Mouse (Mus musculus) hindbrain, embryonic 10.5 days (tissue): ENCODE data around the gene Snupn. TPM values are rescaled to one million over a fixed set of nuclear protein-coding genes. Genes with fewer than 3 reads are reported as not detected.

ENCODE experiments used
- DNase-seq: peaks from one replicate; pipeline ENCODE4 v3.0.0-alpha.2; 2017; ENCODE audit warnings: low spot score
- H3K27ac ChIP-seq: fragments of 300-500 bp; sonication (generic); 2 replicates; pipeline ENCODE4 v1.5.1; 2016; ENCODE audit warnings: mild to moderate bottlenecking, moderate library complexity
- H3K27me3 ChIP-seq: fragments of 300-500 bp; sonication (generic); 2 replicates; pipeline ENCODE4 v1.6.1; 2016; ENCODE audit warnings: mild to moderate bottlenecking; ENCODE audit not compliant: poor library complexity, insufficient read depth, severe bottlenecking
- H3K36me3 ChIP-seq: fragments of 300-500 bp; sonication (generic); 2 replicates; pipeline ENCODE4 v1.6.1; 2016; ENCODE audit warnings: mild to moderate bottlenecking, moderate library complexity
- H3K4me1 ChIP-seq: fragments of 300-500 bp; sonication (generic); replicated peaks from 2 replicates; pipeline ENCODE4 v1.6.1; 2016; ENCODE audit warnings: mild to moderate bottlenecking
- H3K4me3 ChIP-seq: fragments of 300-500 bp; sonication (generic); 2 replicates; pipeline ENCODE4 v1.5.1; 2016; ENCODE audit warnings: mild to moderate bottlenecking, moderate library complexity
- H3K9me3 ChIP-seq: fragments of 300-500 bp; sonication (generic); 2 replicates; pipeline ENCODE4 v1.6.1; 2016; ENCODE audit warnings: mild to moderate bottlenecking, moderate library complexity
- WGBS: fragments of 180-500 bp; shearing (Covaris S2); methylation state at CpG from one replicate; pipeline ENCODE4 v1.1.7; 2016; 5-methylcytosine and 5-hydroxymethylcytosine counted together
- polyA plus RNA-seq: library from polyadenylated mRNA; unstranded; fragments of >200 nt; fragmentation: Nextera tagmentation; extraction: Ambion mirVana; gene quantifications from 2 replicates; pipeline ENCODE4 v1.2.1, GENCODE M21; 2016

Gene Snupn
- polyA plus RNA-seq, 1 experiment from 2014 or later: 28.4 TPM

GRCm38 (mm10) chr9:56923841-56924650 lies 26.6 kb upstream of the Snupn start:
- H3K4me1 ChIP-seq: peaks cover 61% of the 10 kb centered on the region
- peak overlapping the region; percentile 35 for H3K27ac ChIP-seq
- peak overlapping the region; percentile 76 for H3K4me3 ChIP-seq
- no peak for DNase-seq
- no peaks in the 10 kb centered on the region for H3K27me3 ChIP-seq
- peaks cover 71% of the 10 kb centered on the region for H3K36me3 ChIP-seq
- 73% methylated on average over 8 of the region's 8 CpGs for WGBS
- peaks cover 10% of the 10 kb centered on the region for H3K9me3 ChIP-seq

GRCm38 (mm10) chr9:56924651-56925027 lies 26.0 kb upstream of the Snupn start:
- WGBS: 41% methylated on average over 7 of the region's 7 CpGs
- Histone ChIP-seq H3K9me3 (peaks cover 10% of the 10 kb centered on the region), H3K4me1 (peaks cover 62% of the 10 kb centered on the region), H3K27ac (peak overlapping the region; percentile 35), H3K27me3 (no peaks in the 10 kb centered on the region), H3K36me3 (peaks cover 65% of the 10 kb centered on the region), H3K4me3 (peak overlapping the region; percentile 76)
- DNase-seq: peak; percentile 18

GRCm38 (mm10) chr9:56925291-56926024 lies 25.2 kb upstream of the Snupn start:
- 90% methylated on average over 26 of the region's 26 CpGs for WGBS
- H3K4me1 ChIP-seq: peaks cover 62% of the 10 kb centered on the region
- H3K27ac ChIP-seq: peak overlapping the region; percentile 40; the same call in 1 of the 2 replicates
- H3K4me3 ChIP-seq: peak overlapping the region; percentile 76
- peaks cover 10% of the 10 kb centered on the region for H3K9me3 ChIP-seq
- no peak for DNase-seq
- peaks cover 57% of the 10 kb centered on the region for H3K36me3 ChIP-seq
- no peaks in the 10 kb centered on the region for H3K27me3 ChIP-seq

GRCm38 (mm10) chr9:56926025-56926360 lies 24.7 kb upstream of the Snupn start:
- peak overlapping the region; percentile 76; the same call in 1 of the 2 replicates for H3K4me3 ChIP-seq
- H3K4me1 ChIP-seq: peaks cover 62% of the 10 kb centered on the region
- no peaks in the 10 kb centered on the region for H3K27me3 ChIP-seq
- H3K36me3 ChIP-seq: peaks cover 52% of the 10 kb centered on the region
- DNase-seq: no peak
- 98% methylated on average over 10 of the region's 10 CpGs for WGBS
- peaks cover 10% of the 10 kb centered on the region for H3K9me3 ChIP-seq
- no peak overlapping the region for H3K27ac ChIP-seq

- Histone ChIP-seq H3K27ac (peak overlapping the region; percentile 95; the same call in 1 of the 2 replicates), H3K36me3 (peaks cover 48% of the 10 kb centered on the region), H3K9me3 (peaks cover 9% of the 10 kb centered on the region), H3K4me1 (peaks cover 62% of the 10 kb centered on the region), H3K27me3 (no peaks in the 10 kb centered on the region), H3K4me3 (peak overlapping the region; percentile 76)
- DNase-seq: no peak
- 85% methylated on average over 10 of the region's 10 CpGs for WGBS
Observed at GRCm38 (mm10) chr9:56926387-56926786, 24.3 kb upstream of the Snupn start.

GRCm38 (mm10) chr9:56927191-56928012 lies 23.3 kb upstream of the Snupn start:
- Histone ChIP-seq H3K4me3 (peak overlapping the region; percentile 76), H3K4me1 (peaks cover 62% of the 10 kb centered on the region), H3K27me3 (no peaks in the 10 kb centered on the region), H3K27ac (peak overlapping the region; percentile 95), H3K9me3 (0 out of 2 replicates have a peak, but pooled peaks cover under 1% of the 10 kb centered on the region), H3K36me3 (peaks cover 38% of the 10 kb centered on the region)
- DNase-seq: peak; percentile 68
- under 1% methylated on average over 35 of the region's 35 CpGs for WGBS

GRCm38 (mm10) chr9:56928041-56928811 lies 22.5 kb upstream of the Snupn start, which contains the start of gene Snx33:
TSS of gene Snx33 (minus strand) at chr9:56928371.
- peak within 1 kb of the TSS; percentile 95 for H3K27ac ChIP-seq
- H3K4me3 ChIP-seq: peak within 1 kb of the TSS; percentile 76
- under 1% methylated on average over 50 of the region's 50 CpGs for WGBS
- no peaks in the 10 kb centered on the region for H3K27me3 ChIP-seq
- H3K4me1 ChIP-seq: peaks cover 55% of the 10 kb centered on the region
- H3K9me3 ChIP-seq: no peaks in the 10 kb centered on the region
- DNase-seq: peak; percentile 94
- H3K36me3 ChIP-seq: peaks cover 30% of the 10 kb centered on the region

GRCm38 (mm10) chr9:56929496-56929895 lies 21.2 kb upstream of the Snupn start:
- H3K27me3 ChIP-seq: no peaks in the 10 kb centered on the region
- peaks cover 43% of the 10 kb centered on the region for H3K4me1 ChIP-seq
- DNase-seq: no peak
- H3K9me3 ChIP-seq: no peaks in the 10 kb centered on the region
- WGBS: 69% methylated on average over 4 of the region's 4 CpGs
- no peak overlapping the region for H3K4me3 ChIP-seq
- no peak overlapping the region for H3K27ac ChIP-seq
- peaks cover 20% of the 10 kb centered on the region for H3K36me3 ChIP-seq

GRCm38 (mm10) chr9:56930556-56930955 lies 20.1 kb upstream of the Snupn start:
- Histone ChIP-seq H3K4me1 (peaks cover 32% of the 10 kb centered on the region), H3K27ac (no peak overlapping the region), H3K27me3 (no peaks in the 10 kb centered on the region), H3K36me3 (peaks cover 9% of the 10 kb centered on the region; the same call in 1 of the 2 replicates), H3K9me3 (no peaks in the 10 kb centered on the region), H3K4me3 (no peak overlapping the region)
- no peak for DNase-seq
- WGBS: 74% methylated on average over 1 of the region's 1 CpGs

- Histone ChIP-seq H3K36me3 (no peaks in the 10 kb centered on the region), H3K27ac (0 out of 2 replicates have a peak overlapping the region, but pooled peaks have one; percentile 35), H3K4me1 (peaks cover 16% of the 10 kb centered on the region), H3K4me3 (peak overlapping the region; percentile 84), H3K9me3 (no peaks in the 10 kb centered on the region), H3K27me3 (no peaks in the 10 kb centered on the region)
- 20% methylated on average over 6 of the region's 6 CpGs for WGBS
- no peak for DNase-seq
Observed at GRCm38 (mm10) chr9:56936861-56937222, 13.8 kb upstream of the Snupn start.

- WGBS: under 1% methylated on average over 73 of the region's 73 CpGs
- Histone ChIP-seq H3K27ac (peak within 1 kb of the TSS; percentile 89), H3K36me3 (peaks cover 3% of the 10 kb centered on the region; the same call in 1 of the 2 replicates), H3K27me3 (no peaks in the 10 kb centered on the region), H3K9me3 (no peaks in the 10 kb centered on the region), H3K4me3 (peak within 1 kb of the TSS; percentile 84), H3K4me1 (peaks cover 16% of the 10 kb centered on the region)
- peak; percentile 87 for DNase-seq
Observed at GRCm38 (mm10) chr9:56937223-56938160, 13.2 kb upstream of the Snupn start, which contains the start of gene Imp3. TSS of gene Imp3 (plus strand) at chr9:56937475.
